Mouse (Mus musculus) embryonic facial prominence, embryonic 14.5 days (tissue): ENCODE data around the gene Slc30a3. TPM values are rescaled to one million over a fixed set of nuclear protein-coding genes. Genes with fewer than 3 reads are reported as not detected.
A peak's percentile ranks its signal among the peaks of the same experiment; 100 is the strongest.

Source experiments
- ATAC-seq: fragments of 200-750 bp; cut with Nextera tagmentation; 2 replicates; pipeline ENCODE4 v1.8.0; 2017; ENCODE audit warnings: low read depth, moderate number of reproducible peaks, moderate TSS enrichment
- DNase-seq: peaks from one replicate; pipeline ENCODE4 v3.0.0-alpha.2; 2015; ENCODE audit warnings: low spot score
- H3K27ac ChIP-seq: fragments of 300-500 bp; sonication (generic); replicated peaks from 2 replicates; pipeline ENCODE4 v1.5.1; 2014; ENCODE audit warnings: low read depth, mild to moderate bottlenecking, low read length, moderate library complexity
- H3K27me3 ChIP-seq: fragments of 300-500 bp; sonication (generic); replicated peaks from 2 replicates; pipeline ENCODE4 v1.6.1; 2014; ENCODE audit warnings: low read length; ENCODE audit not compliant: control insufficient read depth, insufficient read depth
- H3K36me3 ChIP-seq: fragments of 300-500 bp; sonication (generic); 2 replicates; pipeline ENCODE4 v1.6.1; 2014; ENCODE audit warnings: low read length, mixed read lengths; ENCODE audit not compliant: control insufficient read depth, insufficient read depth
- H3K4me1 ChIP-seq: fragments of 300-500 bp; sonication (generic); 2 replicates; pipeline ENCODE4 v1.6.1; 2014; ENCODE audit warnings: antibody characterized with exemption, low read length; ENCODE audit not compliant: control insufficient read depth, insufficient read depth
- H3K4me2 ChIP-seq: fragments of 300-500 bp; sonication (generic); 2 replicates; pipeline ENCODE4 v1.6.1; 2014; ENCODE audit warnings: low read depth, mild to moderate bottlenecking, low read length, moderate library complexity, mixed read lengths
- H3K4me3 ChIP-seq: fragments of 300-500 bp; sonication (generic); 2 replicates; pipeline ENCODE4 v1.5.1; 2014; ENCODE audit warnings: low read depth, mild to moderate bottlenecking, low read length
- H3K9ac ChIP-seq: fragments of 300-500 bp; sonication (generic); 2 replicates; pipeline ENCODE4 v1.6.1; 2014; ENCODE audit warnings: low read depth, mild to moderate bottlenecking, low read length, moderate library complexity, mixed read lengths
- H3K9me3 ChIP-seq: fragments of 300-500 bp; sonication (generic); 2 replicates; pipeline ENCODE4 v1.6.1; 2016; ENCODE audit warnings: low read length; ENCODE audit not compliant: control insufficient read depth
- WGBS: fragments of 180-500 bp; shearing (Covaris S2); extraction: QIAGEN DNeasy Blood & Tissue Kit; methylation state at CpG from one replicate; pipeline ENCODE4 v1.1.7; 2014; 5-methylcytosine and 5-hydroxymethylcytosine counted together
- polyA plus RNA-seq: library from polyadenylated mRNA; unstranded; fragments of >200 nt; fragmentation: Nextera tagmentation; extraction: Ambion mirVana; gene quantifications from 2 replicates; pipeline ENCODE4 v1.2.1, GENCODE M21; 2014

Gene Slc30a3
- 0.84 and 0.93 TPM in 2 replicates for polyA plus RNA-seq

DNA sequence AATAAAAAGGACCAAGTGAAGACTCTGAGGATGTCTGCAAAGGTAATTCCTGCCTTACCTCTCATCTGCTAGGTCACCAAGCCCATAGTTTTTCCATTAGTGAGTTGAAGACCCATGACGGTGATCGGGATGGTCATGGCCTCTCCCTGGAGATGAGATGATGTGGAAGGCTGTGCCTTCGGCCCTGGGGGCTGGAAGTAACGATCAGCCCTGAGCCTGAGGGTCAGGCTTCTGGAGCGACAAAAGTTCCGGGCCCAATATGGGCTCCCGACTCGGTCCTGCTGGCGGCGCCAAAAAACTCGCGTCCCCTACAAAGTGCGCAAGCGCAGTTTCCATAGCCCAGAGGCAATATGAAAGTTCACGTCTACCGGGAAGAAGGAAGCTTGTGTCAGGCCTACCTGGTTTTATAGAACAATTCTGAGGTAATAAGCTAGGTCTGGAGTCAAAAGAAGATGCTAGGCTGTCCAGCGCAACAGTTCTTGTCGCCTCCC, at the start of gene Slc30a3:
TSS of gene Slc30a3 (minus strand) at position 238 of the 491 bp plus-strand sequence.
- H3K4me3 ChIP-seq, result no peak within 1 kb of the TSS
- no peaks in the 10 kb centered on the region for H3K36me3 ChIP-seq
- no peaks in the 10 kb centered on the region for H3K4me1 ChIP-seq
- no peak within 1 kb of the TSS for H3K9ac ChIP-seq
- no peaks in the 10 kb centered on the region for H3K9me3 ChIP-seq
- DNase-seq, result no peak
- no peaks in the 10 kb centered on the region for H3K27me3 ChIP-seq
- ATAC-seq, result no peak
- WGBS, result 92% methylated on average over 18 of the region's 18 CpGs
- H3K27ac ChIP-seq, result no peak within 1 kb of the TSS
- H3K4me2 ChIP-seq, result no peak within 1 kb of the TSS

DNA sequence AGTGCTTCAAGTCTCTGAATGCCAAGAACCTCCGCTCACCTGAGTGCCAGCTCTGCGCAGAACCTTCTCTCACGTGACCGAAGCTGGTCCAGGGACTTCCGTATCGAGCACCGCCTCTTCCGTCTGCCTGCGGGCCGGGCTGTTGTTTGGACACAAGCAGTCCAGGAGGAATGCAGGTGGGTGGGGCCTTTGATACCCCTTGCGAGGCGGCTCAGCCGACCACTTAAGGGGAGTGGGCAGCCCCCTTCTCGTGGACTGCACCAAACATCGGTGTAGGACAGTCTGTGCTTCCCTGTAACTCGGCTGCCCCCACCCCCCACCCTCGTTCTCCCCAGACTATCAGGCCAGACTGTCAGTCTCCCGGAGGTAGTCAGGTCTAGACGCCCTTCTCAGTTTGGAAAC, 46.1 kb upstream of the Slc30a3 start, which contains the start of gene Mpv17:
TSS of gene Mpv17 (minus strand) at position 100 of the 402 bp plus-strand sequence.
- H3K4me3 ChIP-seq, result peak within 1 kb of the TSS; percentile 56
- ATAC-seq (peak; percentile 96), DNase-seq (peak; percentile 95)
- peaks cover 42% of the 10 kb centered on the region for H3K36me3 ChIP-seq
- peak within 1 kb of the TSS; percentile 67 for H3K9ac ChIP-seq
- H3K27ac ChIP-seq, result peak within 1 kb of the TSS; percentile 67
- H3K27me3 ChIP-seq, result no peaks in the 10 kb centered on the region
- under 1% methylated on average over 19 of the region's 19 CpGs for WGBS
- H3K4me2 ChIP-seq, result peak within 1 kb of the TSS; percentile 53
- H3K4me1 ChIP-seq, result peaks cover 5% of the 10 kb centered on the region; the same call in 1 of the 2 replicates
- no peaks in the 10 kb centered on the region for H3K9me3 ChIP-seq

DNA sequence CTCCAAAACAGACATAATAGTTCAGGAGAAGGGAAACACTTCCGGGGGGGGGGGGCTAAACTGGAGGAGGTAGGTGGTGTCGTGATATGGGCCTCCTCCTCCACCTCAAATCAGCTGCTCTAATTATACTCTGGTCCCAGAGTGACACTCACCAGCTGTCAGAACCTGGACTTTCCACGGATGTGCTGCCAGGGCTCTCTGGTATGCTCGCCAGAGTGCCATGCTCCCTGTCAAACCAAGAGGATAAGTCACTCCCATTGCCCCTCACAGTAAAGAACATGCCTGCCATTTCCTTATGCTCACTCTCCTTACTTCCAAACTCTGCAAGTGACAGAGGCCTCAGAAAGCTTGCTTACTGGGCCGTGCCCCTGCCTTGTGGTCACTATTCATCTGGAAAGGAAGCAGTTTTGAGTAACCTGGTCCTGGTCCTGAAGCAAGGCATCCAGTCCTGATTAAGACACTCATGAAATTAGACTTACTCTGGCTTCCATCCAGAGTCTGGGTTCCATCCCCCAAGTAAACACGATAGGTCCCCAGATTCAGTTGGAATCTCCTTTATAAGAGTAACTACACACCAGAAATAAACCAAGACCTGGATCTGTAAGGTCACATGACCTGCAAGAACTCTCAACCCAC, 45.6 kb upstream of the Slc30a3 start:
- 0 out of 2 replicates have a peak, but pooled peaks have one; percentile 3 for ATAC-seq

DNA sequence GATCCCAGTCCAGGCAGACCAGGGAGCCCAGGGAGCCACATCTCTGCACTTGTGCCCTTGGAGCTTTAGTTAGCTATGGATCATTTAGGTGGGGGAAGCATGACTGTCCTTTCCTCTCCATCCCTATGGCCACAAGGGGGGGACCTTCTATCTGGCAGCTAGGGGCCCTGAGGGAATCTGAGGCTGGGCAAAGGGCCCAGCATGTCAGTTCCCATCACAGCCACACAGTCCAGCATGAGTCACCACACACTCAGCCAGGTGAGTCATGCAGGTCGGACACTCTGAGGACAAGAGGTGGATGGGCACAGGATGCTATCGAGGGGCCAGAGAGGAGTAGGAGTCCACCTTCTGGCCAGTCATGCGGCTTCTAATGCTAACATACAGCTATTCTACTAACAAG, 43.7 kb upstream of the Slc30a3 start:
- no peak overlapping the region for H3K9ac ChIP-seq
- no peaks in the 10 kb centered on the region for H3K27me3 ChIP-seq
- ATAC-seq, result no peak

More for the DNA sequence above, 45.6 kb upstream of the Slc30a3 start:
- peak overlapping the region; percentile 67 for H3K9ac ChIP-seq
- 0 out of 2 replicates have a peak overlapping the region, but pooled peaks have one; percentile 67 for H3K27ac ChIP-seq
- 41% methylated on average over 6 of the region's 6 CpGs for WGBS
- H3K4me1 ChIP-seq, result peaks cover 5% of the 10 kb centered on the region; the same call in 1 of the 2 replicates
- H3K4me2 ChIP-seq, result peak overlapping the region; percentile 53
- no peaks in the 10 kb centered on the region for H3K27me3 ChIP-seq
- H3K36me3 ChIP-seq, result peaks cover 40% of the 10 kb centered on the region
- H3K4me3 ChIP-seq, result peak overlapping the region; percentile 56
- H3K9me3 ChIP-seq, result no peaks in the 10 kb centered on the region
- DNase-seq, result no peak

DNA sequence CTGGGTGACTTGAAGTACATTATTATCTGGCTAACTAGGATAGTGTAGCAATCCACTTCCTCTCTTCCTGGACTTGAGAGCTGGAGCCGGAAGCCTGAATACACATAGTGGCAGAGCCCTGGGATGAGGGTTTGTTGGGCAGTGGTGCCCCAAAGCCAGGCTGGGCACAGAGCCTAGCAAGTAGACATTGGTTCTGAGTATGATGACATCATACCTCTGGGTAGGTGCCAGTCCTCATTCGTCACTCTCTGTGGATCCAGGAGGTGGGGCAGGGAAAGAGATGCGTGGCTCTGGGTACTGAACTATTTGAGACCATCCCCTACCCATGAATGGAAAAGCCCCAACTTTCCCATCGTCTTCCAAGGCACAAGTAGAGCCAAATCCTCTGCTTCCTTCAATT, 41.7 kb upstream of the Slc30a3 start:
- DNase-seq (no peak), ATAC-seq (no peak)
- no peak overlapping the region for H3K4me3 ChIP-seq
- WGBS, result 90% methylated on average over 4 of the region's 4 CpGs
- no peaks in the 10 kb centered on the region for H3K27me3 ChIP-seq
- H3K27ac ChIP-seq, result no peak overlapping the region
- H3K4me2 ChIP-seq, result no peak overlapping the region
- no peak overlapping the region for H3K9ac ChIP-seq
- H3K4me1 ChIP-seq, result peaks cover 5% of the 10 kb centered on the region; the same call in 1 of the 2 replicates
- H3K9me3 ChIP-seq, result no peaks in the 10 kb centered on the region
- peaks cover 30% of the 10 kb centered on the region; the same call in 1 of the 2 replicates for H3K36me3 ChIP-seq

More for the DNA sequence above, 43.7 kb upstream of the Slc30a3 start:
- no peaks in the 10 kb centered on the region for H3K9me3 ChIP-seq
- peaks cover 5% of the 10 kb centered on the region; the same call in 1 of the 2 replicates for H3K4me1 ChIP-seq
- no peak overlapping the region for H3K4me2 ChIP-seq
- H3K36me3 ChIP-seq, result peaks cover 27% of the 10 kb centered on the region
- DNase-seq, result no peak
- no peak overlapping the region for H3K27ac ChIP-seq
- H3K4me3 ChIP-seq, result no peak overlapping the region
- 97% methylated on average over 3 of the region's 3 CpGs for WGBS

DNA sequence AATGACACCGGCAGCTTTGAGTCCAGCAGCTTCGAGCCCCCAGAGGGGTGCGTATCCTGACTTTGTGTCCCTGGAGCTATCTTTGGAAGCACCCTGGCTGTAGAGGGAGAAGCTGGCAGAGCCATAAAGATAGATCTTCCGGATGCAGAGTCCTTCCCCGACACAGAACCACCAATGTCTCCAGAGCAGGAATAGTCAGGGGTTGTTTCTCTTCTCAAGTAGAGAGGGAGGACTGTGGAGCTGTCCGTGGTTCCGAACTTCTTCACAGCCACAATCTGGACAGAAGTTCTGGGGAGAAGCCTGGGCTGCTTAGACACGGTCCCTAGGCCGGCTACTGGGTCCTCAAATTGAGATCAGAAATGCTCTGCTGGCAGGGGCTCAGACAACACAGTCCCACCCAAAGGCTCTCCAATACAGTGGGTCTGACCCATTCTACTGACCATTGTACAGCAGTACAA, 31.0 kb upstream of the Slc30a3 start:
- H3K27ac ChIP-seq, result no peak overlapping the region
- peaks cover 61% of the 10 kb centered on the region for H3K27me3 ChIP-seq
- H3K9me3 ChIP-seq, result no peaks in the 10 kb centered on the region
- peak overlapping the region; percentile 21; the same call in 1 of the 2 replicates for H3K4me3 ChIP-seq
- WGBS, result 14% methylated on average over 9 of the region's 9 CpGs
- ATAC-seq (no peak), DNase-seq (peak; percentile 48)
- H3K9ac ChIP-seq, result no peak overlapping the region
- peak overlapping the region; percentile 38; the same call in 1 of the 2 replicates for H3K4me2 ChIP-seq
- H3K4me1 ChIP-seq, result no peaks in the 10 kb centered on the region
- H3K36me3 ChIP-seq, result peaks cover 14% of the 10 kb centered on the region

DNA sequence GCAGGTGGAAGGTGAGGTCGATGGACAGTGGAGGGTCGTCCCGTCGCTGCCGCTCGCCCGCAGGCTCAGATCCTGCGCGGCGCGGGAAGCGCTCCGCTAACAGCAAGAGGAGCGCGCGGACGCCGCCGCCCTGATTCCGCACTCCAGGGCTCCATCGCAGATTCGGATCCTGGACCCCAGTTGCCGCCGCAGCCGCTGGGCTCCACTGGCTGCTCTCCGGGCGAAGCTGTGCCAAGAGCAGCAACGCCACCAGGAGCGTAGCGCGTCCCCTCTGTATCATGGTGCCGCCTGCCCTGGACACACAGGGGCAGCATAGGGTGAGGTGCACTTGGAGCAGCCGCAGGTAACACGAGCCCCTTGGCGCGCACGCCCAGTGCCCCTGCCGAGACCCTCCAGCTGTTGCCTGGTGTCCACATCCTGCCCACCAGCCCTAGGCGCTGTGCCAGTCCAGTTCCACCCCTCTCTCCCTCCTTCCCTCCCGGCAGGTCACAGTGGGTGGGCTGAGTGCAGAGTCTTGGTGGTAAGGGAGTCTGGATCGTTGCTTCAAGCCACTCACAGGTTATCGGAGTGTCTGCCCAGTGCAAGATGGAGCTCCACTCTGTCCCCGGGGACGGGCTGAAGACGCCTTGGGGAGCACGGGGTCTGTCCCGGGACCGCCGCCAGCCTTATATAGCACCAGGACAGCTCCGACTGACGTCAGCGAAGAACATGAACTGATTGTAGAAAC, 30.4 kb upstream of the Slc30a3 start, which contains the start of gene Ucn:
TSS of gene Ucn (minus strand) at position 589 of the 727 bp plus-strand sequence.
- Histone ChIP-seq H3K27me3 (peaks cover 66% of the 10 kb centered on the region), H3K4me1 (no peaks in the 10 kb centered on the region), H3K9ac (no peak within 1 kb of the TSS), H3K4me2 (peak within 1 kb of the TSS; percentile 38), H3K27ac (no peak within 1 kb of the TSS), H3K9me3 (no peaks in the 10 kb centered on the region), H3K36me3 (peaks cover 12% of the 10 kb centered on the region), H3K4me3 (peak within 1 kb of the TSS; percentile 21)
- no peak; the same call in 1 of the 2 replicates for ATAC-seq
- WGBS, result 2% methylated on average over 33 of the region's 52 CpGs
- DNase-seq, result peak; percentile 20

DNA sequence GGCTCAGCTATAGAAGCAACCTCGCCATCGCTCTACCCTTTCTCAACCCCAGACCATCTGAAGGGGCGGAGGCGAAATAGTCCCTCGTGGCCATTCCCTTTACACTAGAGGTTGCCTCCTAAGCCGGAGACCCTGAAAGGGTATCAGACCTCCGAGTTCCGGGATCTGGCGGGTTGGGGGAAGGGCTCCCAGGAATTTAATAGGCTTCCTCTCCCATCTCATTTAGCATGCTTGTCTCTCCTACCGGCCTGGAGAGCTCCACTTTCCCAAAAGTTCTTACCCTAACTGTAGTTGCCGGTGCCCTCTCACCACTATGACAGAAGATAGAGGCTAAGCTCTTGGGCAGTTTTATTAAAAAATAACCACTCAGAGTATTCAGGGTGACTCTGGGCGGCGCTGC, 29.6 kb upstream of the Slc30a3 start:
- ATAC-seq (no peak), DNase-seq (no peak)
- no peak overlapping the region for H3K9ac ChIP-seq
- H3K36me3 ChIP-seq, result 0 out of 2 replicates have a peak, but pooled peaks cover 10% of the 10 kb centered on the region
- peaks cover 66% of the 10 kb centered on the region for H3K27me3 ChIP-seq
- peak overlapping the region; percentile 21 for H3K4me3 ChIP-seq
- H3K4me1 ChIP-seq, result no peaks in the 10 kb centered on the region
- H3K27ac ChIP-seq, result no peak overlapping the region
- under 1% methylated on average over 12 of the region's 13 CpGs for WGBS
- H3K4me2 ChIP-seq, result peak overlapping the region; percentile 38
- no peaks in the 10 kb centered on the region for H3K9me3 ChIP-seq
